Mouse (Mus musculus): ENCODE measurements around the gene Alox12b. TPM values are rescaled to one million over a fixed set of nuclear protein-coding genes. Genes with fewer than 3 reads are reported as not detected.
A peak's percentile ranks its signal among the peaks of the same experiment; 100 is the strongest.

The Alox12b gene
- total and polyA plus RNA-seq, 3 experiments, result not detected

DNA sequence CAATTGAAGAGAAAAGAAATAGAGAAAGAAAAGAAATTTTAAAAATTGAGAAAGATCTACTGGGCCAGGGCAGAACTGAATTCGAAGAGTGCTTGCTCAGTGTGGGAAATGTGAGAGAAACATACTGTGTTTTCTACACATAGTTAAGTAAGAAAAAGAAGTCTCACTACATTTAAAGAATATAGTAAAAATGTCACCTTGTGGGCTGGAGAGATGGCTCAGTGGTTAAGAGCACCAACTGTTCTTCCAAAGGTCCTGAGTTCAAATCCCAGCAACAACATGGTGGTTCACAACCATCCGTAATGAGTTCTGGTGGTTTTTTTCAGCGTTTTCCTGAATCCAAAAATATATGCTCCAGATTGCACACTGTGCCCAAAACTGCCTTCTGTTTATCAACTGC, 21.7 kb downstream of the Alox12b start:
- TF ChIP-seq TAL1 (IDR thresholded peaks at IDR 0.05; ENCODE audit: low read length), result no peak
- TF ChIP-seq TBP (IDR thresholded peaks at IDR 0.05; ENCODE audit: low read depth, low read length), result peak; percentile 93
- H3K4me1 ChIP-seq (ENCODE audit: control insufficient read depth in 1 of 2, insufficient read depth in 2 of 2, low read length in 2 of 2), result no peaks in the 10 kb centered on the region

DNA sequence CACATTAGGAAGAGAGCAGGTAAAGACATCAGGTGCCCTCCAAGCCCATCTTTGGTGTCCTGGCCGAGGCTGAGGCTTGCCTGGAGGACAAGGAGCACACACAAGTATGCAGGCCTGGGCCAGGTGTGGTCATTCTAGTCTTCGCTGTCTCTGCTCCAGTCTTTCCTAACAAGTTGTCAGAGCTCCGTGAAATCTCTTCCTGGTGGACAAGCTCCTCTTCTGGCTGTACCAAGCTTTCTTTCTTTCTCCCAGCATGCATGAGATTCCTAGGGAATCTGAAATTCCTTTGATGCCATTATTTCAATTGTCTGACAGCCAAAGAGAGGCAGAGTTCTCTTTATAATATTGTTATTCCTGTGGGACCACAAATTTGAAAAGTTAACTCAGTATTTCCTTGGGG, 22.7 kb downstream of the Alox12b start:
- no peak overlapping the region for H3K27ac ChIP-seq (ENCODE audit: control insufficient read depth, low read depth, low read length)
- H3K27me3 ChIP-seq (ENCODE audit: control insufficient read depth in 1 of 2, insufficient read depth in 2 of 2, low read length in 2 of 2), result peaks cover 18 to 19% of the 10 kb centered on the region in 2 experiments
- no peaks in the 10 kb centered on the region; the same call in 1 of the 2 replicates for H3K79me2 ChIP-seq (ENCODE audit: control insufficient read depth, insufficient read depth, low read length, poor library complexity)
- no peak for TF ChIP-seq NELFE (IDR thresholded peaks at IDR 0.05; ENCODE audit: low read depth, low read length)
- TF ChIP-seq USF1 (IDR thresholded peaks at IDR 0.05; ENCODE audit: low read depth, low read length), result no peak
- no peak for TF ChIP-seq JUND (IDR thresholded peaks at IDR 0.05; ENCODE audit: low read depth, low read length)
- no peak for TF ChIP-seq CHD2 (IDR thresholded peaks at IDR 0.05; ENCODE audit: low read length)
- no peak for TF ChIP-seq BHLHE40 (IDR thresholded peaks at IDR 0.05; ENCODE audit: borderline replicate concordance, low read depth, low read length)
- no peak for TF ChIP-seq ZMIZ1 (IDR thresholded peaks at IDR 0.05; ENCODE audit: low read depth, low read length)
- TF ChIP-seq ZNF384 (IDR thresholded peaks at IDR 0.05; ENCODE audit: low read depth, low read length), result no peak
- TF ChIP-seq ETS1 (IDR thresholded peaks at IDR 0.05; ENCODE audit: low read depth, low read length), result no peak
- TF ChIP-seq RCOR1 (IDR thresholded peaks at IDR 0.05; ENCODE audit: low read depth, low read length), result no peak
- no peak for TF ChIP-seq ZKSCAN1 (IDR thresholded peaks at IDR 0.05; ENCODE audit: low read depth, low read length)
- no peak for TF ChIP-seq CHD1 (IDR thresholded peaks at IDR 0.05; ENCODE audit: low read depth, low read length)
- TF ChIP-seq HCFC1 (IDR thresholded peaks at IDR 0.05; ENCODE audit: low read depth, low read length), result no peak
- no peak for TF ChIP-seq SMC3 (IDR thresholded peaks at IDR 0.05; ENCODE audit: low read depth, low read length)
- TF ChIP-seq GATA1 (IDR thresholded peaks at IDR 0.05; ENCODE audit: low read depth, low read length), result no peak
- no peak for TF ChIP-seq MAX (IDR thresholded peaks at IDR 0.05; ENCODE audit: low read length)
- no peaks in the 10 kb centered on the region for H3K9me3 ChIP-seq (replicated peaks; ENCODE audit: insufficient read depth, low read length)
- no peak for DNase-seq (ENCODE audit: low read depth, low spot score)
- H3K36me3 ChIP-seq (ENCODE audit: control insufficient read depth in 1 of 2, insufficient read depth in 2 of 2, low read length in 2 of 2), result no peaks in the 10 kb centered on the region
- H3K9ac ChIP-seq (ENCODE audit: control insufficient read depth, low read depth, low read length, poor library complexity, severe bottlenecking), result no peak overlapping the region
- H3K4me1 ChIP-seq (ENCODE audit: control insufficient read depth in 1 of 2, insufficient read depth in 2 of 2, low read length in 2 of 2), result no peaks in the 10 kb centered on the region
- H3K4me3 ChIP-seq (ENCODE audit: control insufficient read depth in 1 of 2, insufficient read depth in 1 of 2, low read depth in 2 of 2, low read length in 2 of 2), result no peak overlapping the region

More for the DNA sequence above, 21.7 kb downstream of the Alox12b start:
- H3K4me3 ChIP-seq (ENCODE audit: control insufficient read depth in 1 of 2, insufficient read depth in 1 of 2, low read depth in 2 of 2, low read length in 2 of 2), result no peak overlapping the region
- no peak overlapping the region for H3K9ac ChIP-seq (ENCODE audit: control insufficient read depth, low read depth, low read length, poor library complexity, severe bottlenecking)
- H3K27me3 ChIP-seq (ENCODE audit: control insufficient read depth in 1 of 2, insufficient read depth in 2 of 2, low read length in 2 of 2), result peaks cover 17 to 20% of the 10 kb centered on the region in 2 experiments
- no peaks in the 10 kb centered on the region for H3K9me3 ChIP-seq (replicated peaks; ENCODE audit: insufficient read depth, low read length)
- no peaks in the 10 kb centered on the region; the same call in 1 of the 2 replicates for H3K79me2 ChIP-seq (ENCODE audit: control insufficient read depth, insufficient read depth, low read length, poor library complexity)
- DNase-seq (ENCODE audit: low read depth, low spot score), result no peak
- H3K36me3 ChIP-seq (ENCODE audit: control insufficient read depth in 1 of 2, insufficient read depth in 2 of 2, low read length in 2 of 2), result no peaks in the 10 kb centered on the region
- H3K27ac ChIP-seq (ENCODE audit: control insufficient read depth, low read depth, low read length), result no peak overlapping the region
